ENCODE assay signal across 22 mouse cellular contexts in genomic region chr1:56260759-56261158, GRCm38 (mm10).
A peak's percentile ranks its signal among the peaks of the same experiment; 100 is the strongest.
DNase-seq lines count a peak whose midpoint lies in the region; ATAC-seq lines count a peak whose summit lies in the region.
"Had no signal": no experiment of that assay in that cellular context is flagged by ENCODE, and none has a peak within 500 bp of the region (broad histone marks: within the 10 kb centered on the region; RNA-seq: fewer than 3 reads in every experiment).

No protein-coding gene starts in this region.

- H3K4me3 ChIP-seq in hindbrain, embryonic 12.5 days, result no peak overlapping the region
- H3K4me3 ChIP-seq: embryonic facial prominence, embryonic 13.5 days; embryonic facial prominence, embryonic 15.5 days; erythroblast, embryonic 14.5 days; forebrain, embryonic 10.5 days; forebrain, embryonic 12.5 days had no signal

- no peaks in the 10 kb centered on the region for H3K36me3 ChIP-seq in hindbrain, embryonic 12.5 days
- H3K36me3 ChIP-seq: embryonic facial prominence, embryonic 13.5 days; embryonic facial prominence, embryonic 15.5 days; forebrain, embryonic 10.5 days; forebrain, embryonic 12.5 days had no signal

- no peak overlapping the region for H3K9ac ChIP-seq in hindbrain, embryonic 12.5 days
- H3K9ac ChIP-seq: embryonic facial prominence, embryonic 13.5 days; embryonic facial prominence, embryonic 15.5 days; forebrain, embryonic 12.5 days had no signal

- H3K27ac ChIP-seq in hindbrain, embryonic 12.5 days, result no peak overlapping the region
- H3K27ac ChIP-seq: embryonic facial prominence, embryonic 13.5 days; embryonic facial prominence, embryonic 15.5 days; forebrain, embryonic 10.5 days; forebrain, embryonic 12.5 days had no signal

- no peak overlapping the region for H3K4me2 ChIP-seq in hindbrain, embryonic 12.5 days (replicated peaks)
- H3K4me2 ChIP-seq: embryonic facial prominence, embryonic 13.5 days; embryonic facial prominence, embryonic 15.5 days; forebrain, embryonic 12.5 days had no signal

- H3K4me1 ChIP-seq in hindbrain, embryonic 12.5 days, result no peaks in the 10 kb centered on the region
- H3K4me1 ChIP-seq: embryonic facial prominence, embryonic 13.5 days; embryonic facial prominence, embryonic 15.5 days; forebrain, embryonic 10.5 days; forebrain, embryonic 12.5 days had no signal

- 91% methylated on average over 2 of the region's 2 CpGs for WGBS in hindbrain, embryonic 12.5 days

- H3K27me3 ChIP-seq in hindbrain, embryonic 12.5 days, result no peaks in the 10 kb centered on the region
- H3K27me3 ChIP-seq: embryonic facial prominence, embryonic 13.5 days; embryonic facial prominence, embryonic 15.5 days; forebrain, embryonic 12.5 days had no signal

- ATAC-seq in granulocyte monocyte progenitor cell, adult 5-6 weeks (replicated peaks; ENCODE audit: poor library complexity, severe bottlenecking), result peak; percentile 55; the same call in 1 of the 2 replicates
- peak; percentile 37 for ATAC-seq in megakaryocyte progenitor cell, adult 5-6 weeks (replicated peaks; ENCODE audit: poor library complexity)
- no peak for ATAC-seq in hindbrain, embryonic 12.5 days (ENCODE audit: low FRiP score)
- ATAC-seq: forebrain, embryonic 14.5 days; forebrain, embryonic 16.5 days had no signal

- H3K9me3 ChIP-seq in hindbrain, embryonic 12.5 days (replicated peaks), result no peaks in the 10 kb centered on the region; the same call in 1 of the 2 replicates
- H3K9me3 ChIP-seq: embryonic facial prominence, embryonic 13.5 days; embryonic facial prominence, embryonic 15.5 days; forebrain, embryonic 10.5 days; forebrain, embryonic 12.5 days had no signal

- DNase-seq in thymus, postnatal 0 days (ENCODE audit: low spot score), result peak; percentile 4
- no peak for DNase-seq in thymus, postnatal 14 days
- no peak for DNase-seq in spleen, adult 12 weeks (ENCODE audit: low spot score)
- DNase-seq: adrenal gland, adult 2 months; adrenal gland, postnatal 10 days; adrenal gland, postnatal 25 days; cerebellum, adult 11-12 months; cerebellum, adult 2 months; cerebellum, adult 9-10 months; cerebellum, postnatal 10 days; cerebellum, postnatal 25 days; embryo, embryonic 11 days had no signal
